Mouse (Mus musculus) intestine, embryonic 14.5 days (tissue): Measurements from ENCODE around the gene Cnga3. TPM values are rescaled to one million over a fixed set of nuclear protein-coding genes. Genes with fewer than 3 reads are reported as not detected.

ENCODE experiments used
- ATAC-seq: fragments of 200-750 bp; cut with Nextera tagmentation; replicated peaks from 2 replicates; pipeline ENCODE4 v1.8.0; 2017; ENCODE audit warnings: low read depth, moderate number of reproducible peaks, moderate TSS enrichment, moderate library complexity; ENCODE audit not compliant: low FRiP score, low TSS enrichment
- DNase-seq: peaks from one replicate; pipeline ENCODE4 v3.0.0-alpha.2; 2018; ENCODE audit warnings: low spot score
- H3K27ac ChIP-seq: fragments of 300-500 bp; sonication (generic); 2 replicates; pipeline ENCODE4 v1.5.1; 2014; ENCODE audit warnings: low read depth, mild to moderate bottlenecking, control low read depth
- H3K27me3 ChIP-seq: fragments of 300-500 bp; sonication (generic); replicated peaks from 2 replicates; pipeline ENCODE4 v1.6.1; 2014; ENCODE audit warnings: low read length, control low read depth; ENCODE audit not compliant: control insufficient read depth, insufficient read depth
- H3K36me3 ChIP-seq: fragments of 300-500 bp; sonication (generic); 2 replicates; pipeline ENCODE4 v1.6.1; 2014; ENCODE audit warnings: low read length, control low read depth; ENCODE audit not compliant: control insufficient read depth, insufficient read depth
- H3K4me1 ChIP-seq: fragments of 300-500 bp; sonication (generic); replicated peaks from 2 replicates; pipeline ENCODE4 v1.6.1; 2014; ENCODE audit warnings: low read length, control low read depth, mixed read lengths; ENCODE audit not compliant: control insufficient read depth, insufficient read depth
- H3K4me2 ChIP-seq: fragments of 300-500 bp; sonication (generic); 2 replicates; pipeline ENCODE4 v1.6.1; 2014; ENCODE audit warnings: low read length
- H3K4me3 ChIP-seq: fragments of 300-500 bp; sonication (generic); 2 replicates; pipeline ENCODE4 v1.5.1; 2014; ENCODE audit warnings: low read depth, low read length, control low read depth, mixed read lengths
- H3K9ac ChIP-seq: fragments of 300-500 bp; sonication (generic); 2 replicates; pipeline ENCODE4 v1.6.1; 2014; ENCODE audit warnings: mild to moderate bottlenecking, low read length
- H3K9me3 ChIP-seq: fragments of 300-500 bp; sonication (generic); 2 replicates; pipeline ENCODE4 v1.6.1; 2016; ENCODE audit warnings: low read length, control low read depth; ENCODE audit not compliant: control insufficient read depth
- WGBS: fragments of 180-500 bp; shearing (Covaris S2); extraction: QIAGEN DNeasy Blood & Tissue Kit; methylation state at CpG from one replicate; pipeline ENCODE4 v1.1.7; 2014; 5-methylcytosine and 5-hydroxymethylcytosine counted together
- polyA plus RNA-seq: library from polyadenylated mRNA; unstranded; fragments of >200 nt; fragmentation: Nextera tagmentation; extraction: Ambion mirVana; gene quantifications from 2 replicates; pipeline ENCODE4 v1.2.1, GENCODE M21; 2014

Cnga3 gene
- polyA plus RNA-seq, 1 experiment from 2014 or later = 0.26 TPM

- no peak for DNase-seq
- Histone ChIP-seq H3K4me2 (no peak overlapping the region), H3K4me1 (0 out of 2 replicates have a peak, but pooled peaks cover 4% of the 10 kb centered on the region), H3K4me3 (no peak overlapping the region), H3K27me3 (no peaks in the 10 kb centered on the region), H3K36me3 (no peaks in the 10 kb centered on the region), H3K27ac (no peak overlapping the region), H3K9ac (no peak overlapping the region), H3K9me3 (peaks cover 7% of the 10 kb centered on the region; the same call in 1 of the 2 replicates)
- 87% methylated on average over 8 of the region's 8 CpGs for WGBS
- no peak for ATAC-seq
Measured at GRCm38 (mm10) chr1:37308021-37308742, 93.9 kb downstream of the Cnga3 start.

GRCm38 (mm10) chr1:37308743-37309100, 94.5 kb downstream of the Cnga3 start:
- ATAC-seq = no peak
- 60% methylated on average over 3 of the region's 3 CpGs for WGBS
- H3K9me3 ChIP-seq = peaks cover 7% of the 10 kb centered on the region; the same call in 1 of the 2 replicates

DNA sequence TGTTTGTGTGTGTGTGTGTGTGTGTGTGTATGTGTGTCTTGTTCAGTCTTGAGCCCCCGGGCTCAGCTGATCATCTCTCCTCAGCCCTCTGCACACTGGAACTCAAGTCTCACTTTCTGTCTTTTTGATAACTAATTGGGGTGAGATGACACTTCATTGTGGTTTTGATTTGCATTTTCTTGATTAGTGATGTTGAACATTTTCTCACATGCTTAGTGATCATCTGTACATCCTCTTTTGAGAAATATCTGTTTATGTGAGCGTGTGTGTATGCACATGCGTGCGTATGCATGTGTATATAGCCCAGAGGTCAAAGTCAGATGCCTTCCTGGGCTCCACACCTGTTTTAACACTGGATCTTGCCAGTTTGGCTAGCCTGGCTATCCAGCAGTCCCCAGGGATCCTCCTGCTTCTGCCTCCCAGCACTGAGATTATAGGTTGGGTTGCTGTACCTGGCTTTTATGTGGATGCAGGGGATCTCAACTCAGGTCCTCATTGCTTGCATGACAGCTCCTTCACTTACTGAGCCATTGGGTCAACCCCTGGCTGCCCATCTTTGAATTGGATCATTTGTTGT, 95.8 kb downstream of the Cnga3 start:
- ATAC-seq (no peak), DNase-seq (no peak)
- Histone ChIP-seq H3K4me1 (0 out of 2 replicates have a peak, but pooled peaks cover 3% of the 10 kb centered on the region), H3K4me2 (no peak overlapping the region), H3K27me3 (no peaks in the 10 kb centered on the region), H3K9ac (no peak overlapping the region), H3K9me3 (peaks cover 7% of the 10 kb centered on the region; the same call in 1 of the 2 replicates), H3K36me3 (no peaks in the 10 kb centered on the region), H3K4me3 (no peak overlapping the region), H3K27ac (no peak overlapping the region)
- 98% methylated on average over 4 of the region's 4 CpGs for WGBS

More at GRCm38 (mm10) chr1:37308743-37309100, 94.5 kb downstream of the Cnga3 start:
- Histone ChIP-seq H3K4me2 (no peak overlapping the region), H3K36me3 (no peaks in the 10 kb centered on the region), H3K27me3 (no peaks in the 10 kb centered on the region), H3K4me1 (0 out of 2 replicates have a peak, but pooled peaks cover 4% of the 10 kb centered on the region), H3K4me3 (no peak overlapping the region), H3K9ac (no peak overlapping the region), H3K27ac (no peak overlapping the region)
- no peak for DNase-seq

Other genes starting within 250 kb of the Cnga3 start
- 0.93 and 2.8 TPM in 2 replicates for gene Vwa3b, start 187.8 kb upstream of the Cnga3 start, polyA plus RNA-seq
- 14.1 and 16.2 TPM in 2 replicates for gene Inpp4a, start 85.4 kb downstream of the Cnga3 start, polyA plus RNA-seq
- gene Coa5, start 215.7 kb downstream of the Cnga3 start, polyA plus RNA-seq = 53.6 and 60.3 TPM in 2 replicates
- 133 and 149 TPM in 2 replicates for gene Unc50, start 215.7 kb downstream of the Cnga3 start, polyA plus RNA-seq